Mouse (Mus musculus): ENCODE measurements around the gene Ephx1.

DNA sequence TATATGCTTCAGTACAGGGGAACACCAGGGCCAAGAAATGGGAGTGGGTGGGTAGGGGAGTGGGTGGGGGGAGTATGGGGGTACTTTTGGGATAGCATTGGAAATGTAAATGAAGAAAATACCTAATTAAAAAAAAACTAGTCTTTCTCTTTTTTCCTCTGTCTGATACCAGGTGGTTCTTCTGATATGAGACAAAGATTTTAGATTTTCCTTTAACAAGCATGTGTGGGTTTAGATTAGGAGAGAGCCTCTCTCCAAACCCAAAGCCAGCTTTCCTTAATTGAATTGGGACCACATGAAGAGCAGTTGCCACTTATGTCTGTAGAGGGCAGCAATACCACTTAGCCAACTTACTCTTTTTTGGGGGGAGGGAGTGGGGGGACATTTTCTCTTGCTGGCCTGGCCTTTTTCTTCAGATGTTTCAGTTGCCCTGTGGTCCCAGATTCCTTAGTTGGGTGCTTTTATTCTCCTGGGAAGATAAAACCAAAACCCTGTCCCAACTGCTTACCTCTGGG, 28.7 kb upstream of the Ephx1 start:
- TF ChIP-seq EP300 (optimal IDR thresholded peaks at IDR 0.05) (no peak), CTCF (IDR thresholded peaks at IDR 0.05; ENCODE audit: low read depth) (peak; percentile 64)
